Mouse (Mus musculus) Patski (cell line): ENCODE data around the gene Tma7. TPM values are rescaled to one million over a fixed set of nuclear protein-coding genes. Genes with fewer than 3 reads are reported as not detected.

Experiments
- ATAC-seq: fragments of 100-300 bp; one replicate; pipeline ENCODE4 v1.8.0; 2021
- CTCF ChIA-PET: fragments of 350-600 bp; sonication (Branson Sonifier 250); formaldehyde crosslinking; loops from one replicate; lab custom pipeline; 2022; ENCODE audit warnings: inconsistent platforms; lab: Charles Lee
- POLR2A ChIA-PET: fragments of 350-600 bp; sonication (Branson Sonifier 250); formaldehyde crosslinking; loops from one replicate; lab custom pipeline; 2022; ENCODE audit warnings: antibody characterized with exemption, inconsistent platforms; lab: Charles Lee
- DNase-seq: peaks from one replicate; pipeline ENCODE4 v3.0.0-alpha.2; 2011; ENCODE audit warnings: low read depth, low spot score
- H3K27me3 ChIP-seq: fragments of 371-371 bp; one replicate; pipeline ENCODE4 v1.5.1; 2021
- CTCF ChIP-seq: fragments of 100-300 bp; IDR thresholded peaks from one replicate; pipeline ENCODE4 v1.5.1; 2021
- in situ Hi-C: fragments of 300-500 bp; cut with MboI; formaldehyde crosslinking; loops from 3 replicates; pipeline ENCODE4 v1.11.1; 2018; ENCODE audit warnings: low pct_unique_long_range_greater_than_20kb, mixed read lengths
- polyA plus RNA-seq: library from polyadenylated mRNA; unstranded; gene quantifications from one replicate; pipeline ENCODE4 v1.2.3, GENCODE M21; 2021

Gene Tma7
- polyA plus RNA-seq, 1 experiment from 2014 or later = 188 TPM

GRCm38 (mm10) chr9:109105011-109105410 lies 22.6 kb upstream of the Tma7 start:
- ChIA-PET CTCF (no interaction called here), POLR2A (interaction anchor here (0.9 kb wide), 1 partner anchor 20 kb away, joined by 3 read pairs; no protein-coding TSS in a partner anchor)
- ATAC-seq = no peak
- no peak for TF ChIP-seq CTCF
- H3K27me3 ChIP-seq = peaks cover 57% of the 10 kb centered on the region
- in situ Hi-C loops = no loop called here
- no peak for DNase-seq

GRCm38 (mm10) chr9:109104083-109104482 lies 21.7 kb upstream of the Tma7 start:
- DNase-seq = no peak
- no peak for TF ChIP-seq CTCF
- H3K27me3 ChIP-seq = peaks cover 64% of the 10 kb centered on the region
- ATAC-seq = no peak
- in situ Hi-C loops = no loop called here
- ChIA-PET POLR2A (no interaction called here), CTCF (no interaction called here)

GRCm38 (mm10) chr9:109103250-109103649 lies 20.9 kb upstream of the Tma7 start:
- ChIA-PET POLR2A (no interaction called here), CTCF (no interaction called here)
- DNase-seq (no peak), ATAC-seq (no peak)
- no peak for TF ChIP-seq CTCF
- in situ Hi-C loops = no loop called here
- H3K27me3 ChIP-seq = peaks cover 67% of the 10 kb centered on the region

GRCm38 (mm10) chr9:109102541-109102940 lies 20.2 kb upstream of the Tma7 start:
- TF ChIP-seq CTCF = no peak
- peaks cover 67% of the 10 kb centered on the region for H3K27me3 ChIP-seq
- POLR2A ChIA-PET = no interaction called here
- CTCF ChIA-PET = no interaction called here
- in situ Hi-C loops = no loop called here
- DNase-seq (no peak), ATAC-seq (no peak)

GRCm38 (mm10) chr9:109101933-109102445 lies 19.6 kb upstream of the Tma7 start:
- no peak for TF ChIP-seq CTCF
- CTCF ChIA-PET = no interaction called here
- H3K27me3 ChIP-seq = peaks cover 67% of the 10 kb centered on the region
- in situ Hi-C loops = no loop called here
- no peak for DNase-seq
- no peak for ATAC-seq
- POLR2A ChIA-PET = no interaction called here

- ATAC-seq = no peak
- no peak for DNase-seq
- ChIA-PET CTCF (interaction anchor here (1.6 kb wide), 1 partner anchor 22 kb away, joined by 5 read pairs; no protein-coding TSS in a partner anchor), POLR2A (no interaction called here)
- TF ChIP-seq CTCF = no peak
- H3K27me3 ChIP-seq = peaks cover 71% of the 10 kb centered on the region
- in situ Hi-C loops = no loop called here
Measured at GRCm38 (mm10) chr9:109100307-109100928, 18.0 kb upstream of the Tma7 start.

- ATAC-seq = no peak
- in situ Hi-C loops = no loop called here
- TF ChIP-seq CTCF = no peak
- DNase-seq = no peak
- ChIA-PET POLR2A (no interaction called here), CTCF (no interaction called here)
- H3K27me3 ChIP-seq = peaks cover 57% of the 10 kb centered on the region
Measured at GRCm38 (mm10) chr9:109098969-109099368, 16.6 kb upstream of the Tma7 start.

- in situ Hi-C loops = no loop called here
- no peak for TF ChIP-seq CTCF
- DNase-seq (no peak), ATAC-seq (no peak)
- CTCF ChIA-PET = no interaction called here
- POLR2A ChIA-PET = no interaction called here
- peaks cover 51% of the 10 kb centered on the region for H3K27me3 ChIP-seq
Measured at GRCm38 (mm10) chr9:109098366-109098765, 16.0 kb upstream of the Tma7 start.

GRCm38 (mm10) chr9:109097831-109098230 lies 15.4 kb upstream of the Tma7 start:
- ChIA-PET POLR2A (no interaction called here), CTCF (interaction anchor here (1.1 kb wide), 1 partner anchor 9 kb away, joined by 3 read pairs; no protein-coding TSS in a partner anchor)
- in situ Hi-C loops = no loop called here
- ATAC-seq (no peak), DNase-seq (no peak)
- no peak for TF ChIP-seq CTCF
- H3K27me3 ChIP-seq = peaks cover 46% of the 10 kb centered on the region

GRCm38 (mm10) chr9:109097291-109097690 lies 14.9 kb upstream of the Tma7 start:
- ATAC-seq (no peak), DNase-seq (no peak)
- POLR2A ChIA-PET = interaction anchor here (1.1 kb wide), 1 partner anchor 9 kb away, joined by 3 read pairs; no protein-coding TSS in a partner anchor
- CTCF ChIA-PET = interaction anchor here (1.1 kb wide), 1 partner anchor 9 kb away, joined by 3 read pairs; no protein-coding TSS in a partner anchor
- in situ Hi-C loops = no loop called here
- no peak for TF ChIP-seq CTCF
- H3K27me3 ChIP-seq = peaks cover 41% of the 10 kb centered on the region

- ChIA-PET CTCF (interaction anchor here (1.1 kb wide), 1 partner anchor 8 kb away, joined by 3 read pairs; no protein-coding TSS in a partner anchor), POLR2A (interaction anchor here (1.1 kb wide), 1 partner anchor 9 kb away, joined by 3 read pairs; no protein-coding TSS in a partner anchor)
- no peak for TF ChIP-seq CTCF
- peaks cover 36% of the 10 kb centered on the region for H3K27me3 ChIP-seq
- ATAC-seq (no peak), DNase-seq (no peak)
- in situ Hi-C loops = no loop called here
Measured at GRCm38 (mm10) chr9:109096856-109097255, 14.5 kb upstream of the Tma7 start.
